Mouse (Mus musculus) heart, embryonic 16.5 days (tissue): ENCODE measurements around the gene Tctn1. TPM values are rescaled to one million over a fixed set of nuclear protein-coding genes. Genes with fewer than 3 reads are reported as not detected.

Experiments used
- ATAC-seq: fragments of 200-750 bp; cut with Nextera tagmentation; replicated peaks from 2 replicates; pipeline ENCODE4 v1.8.0; 2017; ENCODE audit warnings: moderate number of reproducible peaks; ENCODE audit not compliant: insufficient read depth, low FRiP score; ENCODE audit errors: extremely low read depth
- H3K27ac ChIP-seq: fragments of 300-500 bp; sonication (generic); 2 replicates; pipeline ENCODE4 v1.5.1; 2014; ENCODE audit warnings: mild to moderate bottlenecking, low read length, control low read depth, moderate library complexity
- H3K27me3 ChIP-seq: fragments of 300-500 bp; sonication (generic); 2 replicates; pipeline ENCODE4 v1.6.1; 2014; ENCODE audit warnings: low read length, mixed read lengths; ENCODE audit not compliant: control insufficient read depth, insufficient read depth
- H3K36me3 ChIP-seq: fragments of 300-500 bp; sonication (generic); 2 replicates; pipeline ENCODE4 v1.6.1; 2014; ENCODE audit not compliant: control insufficient read depth, insufficient read depth
- H3K4me1 ChIP-seq: fragments of 300-500 bp; sonication (generic); 2 replicates; pipeline ENCODE4 v1.6.1; 2014; ENCODE audit warnings: low read length, mixed read lengths; ENCODE audit not compliant: control insufficient read depth, insufficient read depth
- H3K4me2 ChIP-seq: fragments of 300-500 bp; sonication (generic); 2 replicates; pipeline ENCODE4 v1.6.1; 2014; ENCODE audit warnings: low read depth, mild to moderate bottlenecking, control low read depth, low read length
- H3K4me3 ChIP-seq: fragments of 300-500 bp; sonication (generic); 2 replicates; pipeline ENCODE4 v1.5.1; 2014; ENCODE audit warnings: mild to moderate bottlenecking, control low read depth, low read length
- H3K9ac ChIP-seq: fragments of 300-500 bp; sonication (generic); 2 replicates; pipeline ENCODE4 v1.6.1; 2014; ENCODE audit warnings: low read length, control low read depth
- H3K9me3 ChIP-seq: fragments of 300-500 bp; sonication (generic); replicated peaks from 2 replicates; pipeline ENCODE4 v1.6.1; 2016; ENCODE audit warnings: low read length; ENCODE audit not compliant: control insufficient read depth
- WGBS: fragments of 180-500 bp; shearing (Covaris S2); extraction: QIAGEN DNeasy Blood & Tissue Kit; methylation state at CpG from one replicate; pipeline ENCODE4 v1.1.7; 2014; 5-methylcytosine and 5-hydroxymethylcytosine counted together
- polyA plus RNA-seq: library from polyadenylated mRNA; unstranded; fragments of >200 nt; fragmentation: Nextera tagmentation; extraction: Ambion mirVana; gene quantifications from 2 replicates; pipeline ENCODE4 v1.2.1, GENCODE M21; 2015

The Tctn1 gene
- polyA plus RNA-seq, 1 experiment from 2014 or later = 2.9 TPM

GRCm38 (mm10) chr5:122189115-122189514, 75.1 kb downstream of the Tctn1 start:
- no peaks in the 10 kb centered on the region for H3K27me3 ChIP-seq
- no peak for ATAC-seq

More at GRCm38 (mm10) chr5:122189115-122189514, 75.1 kb downstream of the Tctn1 start:
- Histone ChIP-seq H3K4me3 (no peak overlapping the region), H3K27ac (no peak overlapping the region), H3K9ac (no peak overlapping the region), H3K9me3 (no peaks in the 10 kb centered on the region), H3K4me2 (no peak overlapping the region), H3K36me3 (no peaks in the 10 kb centered on the region), H3K4me1 (no peaks in the 10 kb centered on the region)
- WGBS = 21% methylated on average over 3 of the region's 3 CpGs

Other genes starting within 250 kb of the Tctn1 start
- 3.0 and 3.7 TPM in 2 replicates for gene Cux2, start 214.4 kb downstream of the Tctn1 start, polyA plus RNA-seq
- gene Myl2, start 163.5 kb downstream of the Tctn1 start, polyA plus RNA-seq = 7,978 and 9,755 TPM in 2 replicates
- 0.12 and 0.56 TPM in 2 replicates for gene Ccdc63, start 123.6 kb downstream of the Tctn1 start, polyA plus RNA-seq
- gene Ppp1cc, start 106.2 kb downstream of the Tctn1 start, polyA plus RNA-seq = 237 and 248 TPM in 2 replicates
- gene Hvcn1, start 57.7 kb downstream of the Tctn1 start, polyA plus RNA-seq = 3.8 and 5.7 TPM in 2 replicates
- gene Pptc7, start 19.9 kb upstream of the Tctn1 start, polyA plus RNA-seq = 15.0 and 15.5 TPM in 2 replicates
- gene Rad9b, start 89.8 kb upstream of the Tctn1 start, polyA plus RNA-seq = 8.1 and 11.0 TPM in 2 replicates
- 198 and 200 TPM in 2 replicates for gene Vps29, start 89.9 kb upstream of the Tctn1 start, polyA plus RNA-seq
- gene Gpn3, start 107.4 kb upstream of the Tctn1 start, polyA plus RNA-seq = 51.3 and 68.6 TPM in 2 replicates
- gene Fam216a, start 107.9 kb upstream of the Tctn1 start, polyA plus RNA-seq = 50.7 and 51.7 TPM in 2 replicates
- gene Arpc3, start 127.4 kb upstream of the Tctn1 start, polyA plus RNA-seq = 97.0 and 118 TPM in 2 replicates
- gene Anapc7, start 157.2 kb upstream of the Tctn1 start, polyA plus RNA-seq = 39.4 and 40.2 TPM in 2 replicates
- gene Atp2a2, start 237.8 kb upstream of the Tctn1 start, polyA plus RNA-seq = 306 and 316 TPM in 2 replicates